Mouse (Mus musculus) olfactory bulb, adult 2 months (tissue): Measurements from ENCODE around the gene Sass6. TPM values are rescaled to one million over a fixed set of nuclear protein-coding genes. Genes with fewer than 3 reads are reported as not detected.
A peak's percentile ranks its signal among the peaks of the same experiment; 100 is the strongest.
"Not testable (repeated sequence)": the region's sequence is repeated elsewhere in the genome, so short reads cannot be mapped to it uniquely, and the experiment has no call there.

Experiments
- H3K27ac ChIP-seq: fragments of 200-500 bp; 2 replicates; pipeline ENCODE4 v1.5.1; 2012; ENCODE audit warnings: low read depth, low read length; ENCODE audit not compliant: insufficient read depth
- H3K4me1 ChIP-seq: fragments of 200-500 bp; 2 replicates; pipeline ENCODE4 v1.6.1; 2012; ENCODE audit warnings: low read length; ENCODE audit not compliant: control insufficient read depth, insufficient read depth
- H3K4me3 ChIP-seq: fragments of 200-500 bp; 2 replicates; pipeline ENCODE4 v1.5.1; 2012; ENCODE audit warnings: mild to moderate bottlenecking, low read depth, low read length, moderate library complexity; ENCODE audit not compliant: insufficient read depth
- CTCF ChIP-seq: fragments of 200-500 bp; IDR thresholded peaks from 2 replicates; pipeline ENCODE4 v1.5.1; 2012; ENCODE audit warnings: low read depth, mild to moderate bottlenecking, low read length, moderate library complexity; ENCODE audit not compliant: insufficient read depth
- POLR2A ChIP-seq: fragments of 200-500 bp; IDR thresholded peaks from 2 replicates; pipeline ENCODE4 v1.6.1; 2012; ENCODE audit warnings: mild to moderate bottlenecking, low read depth, low read length, moderate library complexity; ENCODE audit not compliant: insufficient read depth
- WGBS: fragments of 180-500 bp; shearing (Covaris S2); methylation state at CpG from one replicate; pipeline ENCODE4 v1.1.7; 2018; 5-methylcytosine and 5-hydroxymethylcytosine counted together
- polyA plus RNA-seq: library from polyadenylated mRNA; stranded (reverse); fragments of >200 nt; gene quantifications from 2 replicates; pipeline ENCODE4 v1.2.4, GENCODE M21; 2012; ENCODE audit warnings: low replicate concordance; ENCODE audit not compliant: missing spikeins, insufficient read depth, insufficient read length

Sass6 gene
- not detected in 2 replicates for polyA plus RNA-seq

- H3K4me1 ChIP-seq: no peaks in the 10 kb centered on the region
- peak within 1 kb of the TSS; percentile 76 for H3K4me3 ChIP-seq
- WGBS: under 1% methylated on average over 65 of the region's 65 CpGs
- H3K27ac ChIP-seq: peak within 1 kb of the TSS; percentile 82
- no peak for TF ChIP-seq CTCF
- TF ChIP-seq POLR2A: peak; percentile 39; the same call in 1 of the 2 replicates
These were observed at the start of gene Sass6 for GRCm38 (mm10) chr3:116594728-116595602. Gene Sass6 (plus strand): TSS chr3:116594982.

GRCm38 (mm10) chr3:116547430-116547829 lies 47.4 kb upstream of the Sass6 start:
- no peaks in the 10 kb centered on the region for H3K4me1 ChIP-seq
- 84% methylated on average over 5 of the region's 5 CpGs for WGBS
- no peak overlapping the region for H3K4me3 ChIP-seq
- no peak overlapping the region for H3K27ac ChIP-seq
- no peak for TF ChIP-seq POLR2A
- no peak for TF ChIP-seq CTCF

GRCm38 (mm10) chr3:116551362-116551761 lies 43.4 kb upstream of the Sass6 start:
- H3K27ac ChIP-seq: no peak overlapping the region
- WGBS: 92% methylated on average over 5 of the region's 5 CpGs
- no peak overlapping the region for H3K4me3 ChIP-seq
- TF ChIP-seq CTCF (no peak), POLR2A (no peak)
- H3K4me1 ChIP-seq: no peaks in the 10 kb centered on the region

- 95% methylated on average over 14 of the region's 14 CpGs for WGBS
- H3K4me3 ChIP-seq, H3K27ac ChIP-seq, H3K4me1 ChIP-seq: not testable (repeated sequence)
These were observed 33.5 kb upstream of the Sass6 start for GRCm38 (mm10) chr3:116561315-116561714.

- H3K4me3 ChIP-seq: no peak within 1 kb of the TSS
- TF ChIP-seq POLR2A: no peak
- no peak for TF ChIP-seq CTCF
- no peak within 1 kb of the TSS for H3K27ac ChIP-seq
- 74% methylated on average over 7 of the region's 7 CpGs for WGBS
- no peaks in the 10 kb centered on the region for H3K4me1 ChIP-seq
These were observed 32.2 kb upstream of the Sass6 start, which contains the start of gene Lrrc39 for GRCm38 (mm10) chr3:116562408-116563094. Gene Lrrc39 (plus strand): TSS chr3:116562973.

- Histone ChIP-seq H3K27ac (no peak overlapping the region), H3K4me1 (no peaks in the 10 kb centered on the region), H3K4me3 (no peak overlapping the region)
- WGBS: 79% methylated on average over 7 of the region's 7 CpGs
- TF ChIP-seq POLR2A: no peak
- no peak for TF ChIP-seq CTCF
These were observed 31.7 kb upstream of the Sass6 start for GRCm38 (mm10) chr3:116563095-116563492.

GRCm38 (mm10) chr3:116570628-116571027 lies 24.2 kb upstream of the Sass6 start:
- Histone ChIP-seq H3K4me1 (no peaks in the 10 kb centered on the region), H3K4me3 (no peak overlapping the region), H3K27ac (no peak overlapping the region)
- WGBS: 75% methylated on average over 2 of the region's 2 CpGs
- no peak for TF ChIP-seq POLR2A
- TF ChIP-seq CTCF: no peak

GRCm38 (mm10) chr3:116577286-116577685 lies 17.5 kb upstream of the Sass6 start:
- H3K4me3 ChIP-seq: no peak overlapping the region
- WGBS: 68% methylated on average over 3 of the region's 3 CpGs
- TF ChIP-seq CTCF: no peak
- TF ChIP-seq POLR2A: no peak

GRCm38 (mm10) chr3:116582201-116582600 lies 12.6 kb upstream of the Sass6 start:
- Histone ChIP-seq H3K4me3 (no peak overlapping the region), H3K27ac (no peak overlapping the region), H3K4me1 (no peaks in the 10 kb centered on the region)
- 94% methylated on average over 9 of the region's 9 CpGs for WGBS
- TF ChIP-seq CTCF (no peak), POLR2A (no peak)

More at GRCm38 (mm10) chr3:116577286-116577685, 17.5 kb upstream of the Sass6 start:
- no peaks in the 10 kb centered on the region for H3K4me1 ChIP-seq
- no peak overlapping the region for H3K27ac ChIP-seq
